In the genomic region with DNA sequence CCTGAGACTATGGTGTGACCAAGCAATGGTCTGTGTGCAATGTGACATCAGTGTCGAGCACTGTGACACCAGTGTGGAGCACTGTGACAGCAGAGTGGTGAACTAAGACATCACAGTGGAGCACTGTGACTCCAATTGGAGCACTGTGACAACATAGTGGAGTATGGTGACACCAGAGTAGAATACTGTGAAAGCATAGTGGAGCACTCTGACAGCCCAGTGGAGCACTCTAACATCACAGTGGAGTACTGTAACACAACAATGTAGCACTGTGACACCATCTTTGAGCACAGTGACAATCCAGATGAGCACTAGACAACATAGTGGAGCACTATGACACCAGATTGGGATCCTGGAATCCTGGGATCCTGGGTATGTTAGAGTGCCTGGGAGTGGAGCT, we compare ENCODE assay signal across 8 mouse cellular contexts.
DNase-seq lines count a peak whose midpoint lies in the region; ATAC-seq and TF ChIP-seq lines count a peak whose summit lies in the region.

No protein-coding gene starts in this region.

- H3K4me1 ChIP-seq in forebrain, postnatal 0 days (ENCODE audit: insufficient read depth): no peaks in the 10 kb centered on the region
- no peaks in the 10 kb centered on the region for H3K4me1 ChIP-seq in forebrain, embryonic 12.5 days

- H3K36me3 ChIP-seq in forebrain, postnatal 0 days (ENCODE audit: insufficient read depth): peaks cover 3% of the 10 kb centered on the region; the same call in 1 of the 2 replicates
- H3K36me3 ChIP-seq in forebrain, embryonic 12.5 days (replicated peaks): no peaks in the 10 kb centered on the region

- H3K9ac ChIP-seq in forebrain, postnatal 0 days: no peak overlapping the region
- no peak overlapping the region for H3K9ac ChIP-seq in forebrain, embryonic 12.5 days

- H3K4me3 ChIP-seq in forebrain, postnatal 0 days (ENCODE audit: low read depth, low read length): no peak overlapping the region
- H3K4me3 ChIP-seq in forebrain, embryonic 12.5 days (replicated peaks): no peak overlapping the region

- no peaks in the 10 kb centered on the region for H3K27me3 ChIP-seq in forebrain, postnatal 0 days (ENCODE audit: insufficient read depth, low read length)
- no peaks in the 10 kb centered on the region for H3K27me3 ChIP-seq in forebrain, embryonic 12.5 days

- no peak overlapping the region for H3K27ac ChIP-seq in forebrain, postnatal 0 days (ENCODE audit: low read depth, low read length)
- H3K27ac ChIP-seq in forebrain, embryonic 12.5 days: no peak overlapping the region

- 0 out of 2 replicates have a peak, but pooled peaks cover 5% of the 10 kb centered on the region for H3K9me3 ChIP-seq in forebrain, postnatal 0 days (ENCODE audit: low read length)
- peaks cover 4% of the 10 kb centered on the region for H3K9me3 ChIP-seq in forebrain, embryonic 12.5 days

- no peak for DNase-seq in forebrain, postnatal 0 days
- peak; percentile 2 for DNase-seq in urinary bladder, postnatal 25 days (ENCODE audit: low spot score)
- DNase-seq in urinary bladder, postnatal 4 days (ENCODE audit: low spot score in 2 of 2): no peak
- DNase-seq in hindlimb bud, embryonic 11.5 days (ENCODE audit: extremely low spot score, low read depth, low spot score): peak; percentile 12
- DNase-seq in skeletal muscle tissue, adult 2 months (ENCODE audit: low read depth, low spot score): peak; percentile 9
- no peak for DNase-seq in frontal cortex, adult 2 months (ENCODE audit: extremely low spot score in 1 of 2, low spot score in 1 of 2)
- no peak for DNase-seq in adrenal gland, postnatal 14 days

- no peak for TF ChIP-seq CTCF in forebrain, postnatal 0 days (IDR thresholded peaks at IDR 0.05; ENCODE audit: low read depth)

- 80% methylated on average over 1 of the region's 1 CpGs for WGBS in forebrain, postnatal 0 days
- 82% methylated on average over 1 of the region's 1 CpGs for WGBS in forebrain, embryonic 12.5 days

- ATAC-seq in forebrain, postnatal 0 days: peak; percentile 47; the same call in 1 of the 2 replicates
- ATAC-seq in forebrain, embryonic 12.5 days (ENCODE audit: low FRiP score): no peak

- H3K4me2 ChIP-seq in forebrain, postnatal 0 days (ENCODE audit: low read depth): no peak overlapping the region
- H3K4me2 ChIP-seq in forebrain, embryonic 12.5 days: no peak overlapping the region

Comparison
In these comparisons a context has a peak if more than half of its experiments do, and no peak if none do; other contexts are left out.
1. DNase-seq: peak in urinary bladder, postnatal 25 days (single experiment), hindlimb bud, embryonic 11.5 days (single experiment) and skeletal muscle tissue, adult 2 months (single experiment); none in forebrain, postnatal 0 days (single experiment), urinary bladder, postnatal 4 days (0 of 2), frontal cortex, adult 2 months (0 of 2) and adrenal gland, postnatal 14 days (single experiment).